Mouse (Mus musculus): ENCODE measurements around the gene Elavl3. TPM values are rescaled to one million over a fixed set of nuclear protein-coding genes. Genes with fewer than 3 reads are reported as not detected.

Elavl3 gene
- polyA plus RNA-seq, 1 experiment = 0.02 TPM

DNA sequence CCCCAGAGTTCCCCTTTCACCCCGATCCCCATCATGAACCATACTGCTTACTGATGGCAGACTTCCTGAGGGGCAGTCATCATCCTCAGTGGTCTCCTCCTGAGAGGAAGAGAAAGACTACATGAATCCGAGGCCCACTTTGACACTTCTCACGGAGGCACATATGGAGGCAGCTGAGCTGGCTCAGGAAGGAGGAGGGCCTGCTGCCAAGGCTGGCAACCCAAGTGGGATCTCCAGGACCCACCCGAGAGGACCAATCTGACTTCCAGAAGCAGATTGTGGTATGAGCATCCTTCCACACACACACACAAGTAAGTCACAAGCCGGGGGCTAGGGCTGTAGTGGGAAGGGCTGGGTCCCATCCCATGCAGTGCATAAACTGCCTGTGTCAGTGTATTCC is 74.5 kb downstream of the Elavl3 start:
- TF ChIP-seq FOSL1 (IDR thresholded peaks at IDR 0.05; ENCODE audit: insufficient read depth, low read length, poor library complexity, severe bottlenecking) (no peak), MAX (IDR thresholded peaks at IDR 0.05) (no peak), USF1 (IDR thresholded peaks at IDR 0.05; ENCODE audit: low read depth) (no peak), MYOG (IDR thresholded peaks at IDR 0.05; ENCODE audit: control insufficient read depth, extremely low read depth, insufficient read length) (no peak), CTCF (IDR thresholded peaks at IDR 0.05; ENCODE audit: control insufficient read depth, insufficient read depth, insufficient read length) (no peak), CEBPB (IDR thresholded peaks at IDR 0.05; ENCODE audit: low read depth) (no peak), MYOD1 (IDR thresholded peaks at IDR 0.05; ENCODE audit: control insufficient read depth, insufficient read length, low read depth) (no peak)
- no peak overlapping the region for H3K4me3 ChIP-seq (ENCODE audit: insufficient read depth, poor library complexity, severe bottlenecking)
- H3K79me3 ChIP-seq (ENCODE audit: low read depth) = no peaks in the 10 kb centered on the region
- no peaks in the 10 kb centered on the region for H3K27me3 ChIP-seq (ENCODE audit: control insufficient read depth, insufficient read depth, insufficient read length)
- H3ac ChIP-seq (ENCODE audit: control insufficient read depth, insufficient read length, low read depth) = no peak overlapping the region
- no peaks in the 10 kb centered on the region for H3K36me3 ChIP-seq (ENCODE audit: control insufficient read depth, insufficient read depth)
- H3K79me2 ChIP-seq (ENCODE audit: control insufficient read depth, insufficient read depth) = no peaks in the 10 kb centered on the region

DNA sequence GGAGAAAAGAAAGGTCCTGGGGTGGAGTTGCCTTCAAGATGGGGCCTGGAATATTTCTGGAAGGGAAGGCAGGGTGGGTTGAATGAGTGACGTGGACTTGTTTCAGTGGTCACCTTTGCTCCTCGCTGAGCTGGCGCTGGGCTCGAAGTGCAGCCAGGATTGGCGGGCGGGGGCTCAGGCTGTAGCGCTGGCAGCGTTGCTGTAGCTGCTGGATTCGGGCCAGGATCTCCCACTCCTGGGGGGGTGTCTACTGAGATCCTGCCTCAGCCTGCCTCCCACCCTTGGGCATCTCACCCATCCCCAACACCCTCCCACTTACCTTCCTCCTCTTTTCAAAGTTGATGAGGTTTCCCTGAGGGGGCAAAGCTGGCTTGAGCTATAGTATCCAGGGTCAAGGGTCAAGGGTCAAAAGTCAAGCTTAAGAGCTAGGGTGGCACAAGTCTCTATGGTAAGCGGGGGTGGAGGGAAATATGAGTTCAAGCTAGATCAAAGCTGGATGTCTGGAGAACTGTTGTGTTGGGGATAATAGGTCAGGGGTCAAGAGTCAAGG is 75.1 kb downstream of the Elavl3 start:
- Histone ChIP-seq H3K79me3 (ENCODE audit: low read depth) (no peaks in the 10 kb centered on the region), H3ac (ENCODE audit: control insufficient read depth, insufficient read length, low read depth) (no peak overlapping the region), H3K36me3 (ENCODE audit: control insufficient read depth, insufficient read depth) (no peaks in the 10 kb centered on the region), H3K27me3 (ENCODE audit: control insufficient read depth, insufficient read depth, insufficient read length) (no peaks in the 10 kb centered on the region), H3K4me3 (ENCODE audit: insufficient read depth, poor library complexity, severe bottlenecking) (no peak overlapping the region), H3K79me2 (ENCODE audit: control insufficient read depth, insufficient read depth) (no peaks in the 10 kb centered on the region)
- TF ChIP-seq CEBPB (IDR thresholded peaks at IDR 0.05; ENCODE audit: low read depth) = no peak

DNA sequence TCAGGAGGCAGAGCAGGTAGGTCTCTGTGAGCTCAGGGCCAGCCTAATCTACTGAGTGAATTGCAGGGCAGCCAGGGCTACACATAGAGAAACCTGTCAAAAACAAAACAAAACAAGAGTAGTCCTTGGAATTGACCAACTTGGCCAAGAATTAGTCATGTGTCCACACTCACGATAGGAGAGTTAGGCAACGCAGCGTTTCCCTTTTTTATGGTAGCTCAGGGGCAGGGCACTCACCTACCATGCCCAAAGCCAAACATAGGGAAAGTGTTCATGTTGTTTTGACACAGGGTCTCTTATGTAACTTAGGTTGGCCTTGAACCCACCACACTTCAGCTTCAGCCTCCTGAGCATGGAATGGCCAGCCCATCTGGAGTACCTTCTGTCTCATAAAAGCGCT is 82.5 kb downstream of the Elavl3 start:
- Histone ChIP-seq H3K4me3 (ENCODE audit: insufficient read depth, poor library complexity, severe bottlenecking) (no peak overlapping the region), H3K36me3 (ENCODE audit: control insufficient read depth, insufficient read depth) (no peaks in the 10 kb centered on the region), H3K79me3 (ENCODE audit: low read depth) (no peaks in the 10 kb centered on the region), H3K27me3 (ENCODE audit: control insufficient read depth, insufficient read depth, insufficient read length) (no peaks in the 10 kb centered on the region), H3K79me2 (ENCODE audit: control insufficient read depth, insufficient read depth) (no peaks in the 10 kb centered on the region), H3ac (ENCODE audit: control insufficient read depth, insufficient read length, low read depth) (no peak overlapping the region)
- TF ChIP-seq CTCF (IDR thresholded peaks at IDR 0.05; ENCODE audit: control insufficient read depth, insufficient read depth, insufficient read length) = no peak
- no peak for TF ChIP-seq FOSL1 (IDR thresholded peaks at IDR 0.05; ENCODE audit: insufficient read depth, low read length, poor library complexity, severe bottlenecking)
- no peak for TF ChIP-seq MYOD1 (IDR thresholded peaks at IDR 0.05; ENCODE audit: control insufficient read depth, insufficient read length, low read depth)
- no peak for TF ChIP-seq MYOG (IDR thresholded peaks at IDR 0.05; ENCODE audit: control insufficient read depth, extremely low read depth, insufficient read length)
- no peak for TF ChIP-seq CEBPB (IDR thresholded peaks at IDR 0.05; ENCODE audit: low read depth)
- no peak for TF ChIP-seq MAX (IDR thresholded peaks at IDR 0.05)
- no peak for TF ChIP-seq USF1 (IDR thresholded peaks at IDR 0.05; ENCODE audit: low read depth)

DNA sequence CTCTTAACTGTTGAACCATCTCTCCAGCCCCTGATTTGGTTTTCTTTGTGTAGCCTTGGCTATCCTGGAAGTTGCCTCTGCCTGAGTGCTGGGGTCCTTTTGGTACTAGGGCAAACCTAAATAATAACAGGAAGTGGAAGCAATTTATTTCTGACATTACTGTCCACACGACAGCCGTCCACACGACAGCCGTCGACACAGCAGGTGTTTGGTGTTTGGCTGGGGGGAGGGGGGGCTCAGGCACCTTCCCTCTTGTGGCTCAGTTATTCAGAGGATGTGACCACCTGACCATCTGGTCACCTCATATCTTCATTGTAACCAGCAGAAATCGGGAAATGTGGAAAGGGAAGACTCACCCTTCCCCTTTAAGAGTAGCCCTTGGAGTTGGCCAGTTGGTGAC is 82.9 kb downstream of the Elavl3 start:
- Histone ChIP-seq H3K79me3 (ENCODE audit: low read depth) (no peaks in the 10 kb centered on the region), H3K79me2 (ENCODE audit: control insufficient read depth, insufficient read depth) (no peaks in the 10 kb centered on the region), H3K36me3 (ENCODE audit: control insufficient read depth, insufficient read depth) (no peaks in the 10 kb centered on the region), H3K27me3 (ENCODE audit: control insufficient read depth, insufficient read depth, insufficient read length) (no peaks in the 10 kb centered on the region), H3K4me3 (ENCODE audit: insufficient read depth, poor library complexity, severe bottlenecking) (no peak overlapping the region), H3ac (ENCODE audit: control insufficient read depth, insufficient read length, low read depth) (no peak overlapping the region)
- TF ChIP-seq MYOD1 (IDR thresholded peaks at IDR 0.05; ENCODE audit: control insufficient read depth, insufficient read length, low read depth) (no peak), MYOG (IDR thresholded peaks at IDR 0.05; ENCODE audit: control insufficient read depth, extremely low read depth, insufficient read length) (no peak), USF1 (IDR thresholded peaks at IDR 0.05; ENCODE audit: low read depth) (no peak), MAX (IDR thresholded peaks at IDR 0.05) (no peak), CEBPB (IDR thresholded peaks at IDR 0.05; ENCODE audit: low read depth) (no peak), CTCF (IDR thresholded peaks at IDR 0.05; ENCODE audit: control insufficient read depth, insufficient read depth, insufficient read length) (no peak), FOSL1 (IDR thresholded peaks at IDR 0.05; ENCODE audit: insufficient read depth, low read length, poor library complexity, severe bottlenecking) (no peak)

Other genes starting within 250 kb of the Elavl3 start
- 0.04 TPM for gene Angptl8, start 216.5 kb downstream of the Elavl3 start, polyA plus RNA-seq (2012; fragmentation: generic; extraction: Trizol)
- 12.1 TPM for gene Dock6, start 199.4 kb downstream of the Elavl3 start, polyA plus RNA-seq (2012; fragmentation: generic; extraction: Trizol)
- gene Rab3d, start 133.8 kb downstream of the Elavl3 start, polyA plus RNA-seq (2012; fragmentation: generic; extraction: Trizol) = 12.2 TPM
- 1.1 TPM for gene Ccdc159, start 124.6 kb downstream of the Elavl3 start, polyA plus RNA-seq (2012; fragmentation: generic; extraction: Trizol)
- gene Tmem205, start 124.5 kb downstream of the Elavl3 start, polyA plus RNA-seq (2012; fragmentation: generic; extraction: Trizol) = 17.2 TPM
- 11.6 TPM for gene Plppr2, start 115.0 kb downstream of the Elavl3 start, polyA plus RNA-seq (2012; fragmentation: generic; extraction: Trizol)
- 8.7 TPM for gene Swsap1, start 96.3 kb downstream of the Elavl3 start, polyA plus RNA-seq (2012; fragmentation: generic; extraction: Trizol)
- gene Epor, start 88.5 kb downstream of the Elavl3 start, polyA plus RNA-seq (2012; fragmentation: generic; extraction: Trizol) = 6.3 TPM
- gene Rgl3, start 62.6 kb downstream of the Elavl3 start, polyA plus RNA-seq (2012; fragmentation: generic; extraction: Trizol) = 7.0 TPM
- gene Ccdc151, start 49.4 kb downstream of the Elavl3 start, polyA plus RNA-seq (2012; fragmentation: generic; extraction: Trizol) = 0.21 TPM
- gene Prkcsh, start 49.2 kb downstream of the Elavl3 start, polyA plus RNA-seq (2012; fragmentation: generic; extraction: Trizol) = 134 TPM
- not detected for gene Gm49318, start 19.2 kb upstream of the Elavl3 start, polyA plus RNA-seq (2012; fragmentation: generic; extraction: Trizol)
- 8.0 TPM for gene Zfp653, start 19.4 kb upstream of the Elavl3 start, polyA plus RNA-seq (2012; fragmentation: generic; extraction: Trizol)
- 32.6 TPM for gene Ecsit, start 33.4 kb upstream of the Elavl3 start, polyA plus RNA-seq (2012; fragmentation: generic; extraction: Trizol)
- gene Cnn1, start 47.2 kb upstream of the Elavl3 start, polyA plus RNA-seq (2012; fragmentation: generic; extraction: Trizol) = 52.4 TPM
- gene Elof1, start 65.1 kb upstream of the Elavl3 start, polyA plus RNA-seq (2012; fragmentation: generic; extraction: Trizol) = 183 TPM
- 0.08 TPM for gene Acp5, start 83.7 kb upstream of the Elavl3 start, polyA plus RNA-seq (2012; fragmentation: generic; extraction: Trizol)
- 47.9 TPM for gene Pigyl, start 104.8 kb upstream of the Elavl3 start, polyA plus RNA-seq (2012; fragmentation: generic; extraction: Trizol)
- gene Zfp872, start 136.1 kb upstream of the Elavl3 start, polyA plus RNA-seq (2012; fragmentation: generic; extraction: Trizol) = not detected
- 4.5 TPM for gene Zfp809, start 173.7 kb upstream of the Elavl3 start, polyA plus RNA-seq (2012; fragmentation: generic; extraction: Trizol)
- gene Zfp599, start 207.9 kb upstream of the Elavl3 start, polyA plus RNA-seq (2012; fragmentation: generic; extraction: Trizol) = 0.76 TPM

All from C2C12 (cell line).